Mouse (Mus musculus): ENCODE measurements around the gene Papolb. TPM values are rescaled to one million over a fixed set of nuclear protein-coding genes. Genes with fewer than 3 reads are reported as not detected.

The Papolb gene
- total and polyA plus RNA-seq, 3 experiments, result not detected

DNA sequence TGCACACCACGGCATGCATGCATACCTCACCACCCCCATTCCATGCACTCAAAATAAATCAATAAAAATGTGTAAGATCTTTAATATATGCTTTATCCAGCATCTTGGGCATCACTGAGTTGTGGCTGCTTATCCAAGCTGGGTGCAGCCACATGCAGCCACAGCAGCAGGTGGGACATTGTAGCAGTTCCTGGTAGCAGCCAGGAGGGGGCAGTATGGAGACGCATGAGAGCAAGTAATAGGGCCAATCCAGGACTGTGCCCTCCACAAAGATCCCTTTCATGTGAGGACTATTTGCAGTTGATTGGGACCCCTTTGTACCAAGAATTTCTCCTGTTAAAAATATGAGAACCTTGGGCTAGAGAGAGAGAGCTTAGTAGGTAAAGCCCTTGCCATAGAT lies 47.4 kb downstream of the Papolb start:
- Histone ChIP-seq H3K79me2 (replicated peaks; ENCODE audit: control insufficient read depth, extremely low read depth, insufficient read depth, poor library complexity, severe bottlenecking) (no peaks in the 10 kb centered on the region), H3K4me1 (ENCODE audit: control insufficient read depth in 1 of 2, insufficient read depth in 2 of 2) (no peaks in the 10 kb centered on the region), H3K9ac (ENCODE audit: insufficient read depth, low read depth) (no peak overlapping the region), H3K9me3 (replicated peaks; ENCODE audit: low read length) (no peaks in the 10 kb centered on the region), H3K4me3 (replicated peaks in 1 of 3; ENCODE audit: low read depth in 2 of 3, low read length in 2 of 3, poor library complexity in 1 of 3) (no peak overlapping the region), H3K4me2 (ENCODE audit: insufficient read depth, low read depth, poor library complexity, severe bottlenecking) (no peak overlapping the region), H3K27ac (ENCODE audit: insufficient read depth, low read depth) (no peak overlapping the region), H3K27me3 (replicated peaks) (peaks cover 28% of the 10 kb centered on the region), H3K36me3 (replicated peaks in 1 of 2; ENCODE audit: control insufficient read depth in 1 of 2, insufficient read depth in 1 of 2, low read length in 1 of 2) (peaks cover under 1 to 15% of the 10 kb centered on the region in 2 experiments)
- dilution Hi-C loops (cut with MboI; ENCODE audit: extremely low pct_ligation_motif_present, extremely low pct_unique_long_range_greater_than_20kb, low sequenced_read_pairs) (no loop called here), in situ Hi-C loops (cut with MboI; ENCODE audit: low pct_ligation_motif_present, low pct_unique_long_range_greater_than_20kb, low sequenced_read_pairs) (loop anchor here (10.0 kb wide), 1 partner anchor 142 kb away; the partner anchor contains the start of gene Wipi2)
- no peak for TF ChIP-seq RCOR1 (conservative IDR thresholded peaks at IDR 0.05; ENCODE audit: low read depth, low read length)
- peak; percentile 69 to 90 for TF ChIP-seq CTCF (conservative IDR thresholded peaks at IDR 0.05 in 1 of 2, IDR thresholded peaks at IDR 0.05 in 1 of 2; ENCODE audit: low read depth in 2 of 2, low read length in 2 of 2)
- TF ChIP-seq TBP (conservative IDR thresholded peaks at IDR 0.05; ENCODE audit: low read depth, low read length), result no peak
- TF ChIP-seq KAT2A (IDR thresholded peaks at IDR 0.05; ENCODE audit: insufficient replicate concordance, low read length), result no peak
- TF ChIP-seq SMC3 (IDR thresholded peaks at IDR 0.05; ENCODE audit: low read depth, low read length), result peak; percentile 38
- TF ChIP-seq RAD21 (IDR thresholded peaks at IDR 0.05; ENCODE audit: low read depth, low read length), result peak; percentile 33
- peak; percentile 62 for DNase-seq (ENCODE audit: extremely low read depth)

DNA sequence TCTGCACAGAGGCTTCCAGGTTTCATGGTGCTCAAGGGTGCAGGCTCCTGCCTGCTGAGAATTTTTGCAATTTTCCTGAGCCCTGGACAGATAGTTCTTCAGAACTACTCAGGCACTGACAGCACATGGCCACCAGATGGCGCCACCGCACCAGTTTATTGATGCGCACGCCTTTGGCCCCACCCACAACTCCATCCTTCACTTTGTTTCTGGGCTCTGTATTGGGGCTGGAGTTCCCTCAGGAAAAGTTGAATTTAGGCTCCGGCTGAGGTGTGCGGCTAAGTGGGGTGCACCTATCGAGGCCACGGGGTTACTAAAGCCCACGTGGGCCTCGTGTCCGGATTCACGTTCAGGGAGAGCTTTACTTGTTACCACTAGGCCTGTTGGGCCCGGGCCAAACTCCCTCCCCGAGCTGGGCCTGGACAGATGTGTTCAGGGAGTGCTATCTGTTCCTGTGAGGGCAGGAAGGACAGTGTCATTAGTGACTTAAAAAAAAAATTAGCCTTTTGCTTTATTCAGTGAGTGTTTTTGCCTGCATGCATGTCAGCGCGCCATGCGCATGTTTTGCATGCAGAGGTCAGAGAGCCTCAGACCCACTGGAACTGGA lies 50.9 kb downstream of the Papolb start:
- in situ Hi-C loops (cut with MboI; ENCODE audit: low pct_ligation_motif_present, low pct_unique_long_range_greater_than_20kb, low sequenced_read_pairs) (no loop called here), dilution Hi-C loops (cut with MboI; ENCODE audit: extremely low pct_ligation_motif_present, extremely low pct_unique_long_range_greater_than_20kb, low sequenced_read_pairs) (no loop called here)
- Histone ChIP-seq H3K27me3 (replicated peaks) (no peaks in the 10 kb centered on the region), H3K79me2 (replicated peaks; ENCODE audit: control insufficient read depth, extremely low read depth, insufficient read depth, poor library complexity, severe bottlenecking) (no peaks in the 10 kb centered on the region), H3K36me3 (replicated peaks in 1 of 2; ENCODE audit: control insufficient read depth in 1 of 2, insufficient read depth in 1 of 2, low read length in 1 of 2) (peaks cover 32 to 51% of the 10 kb centered on the region in 2 experiments), H3K9ac (ENCODE audit: insufficient read depth, low read depth) (no peak overlapping the region), H3K9me3 (replicated peaks; ENCODE audit: low read length) (no peaks in the 10 kb centered on the region), H3K4me1 (ENCODE audit: control insufficient read depth in 1 of 2, insufficient read depth in 2 of 2) (no peaks in the 10 kb centered on the region), H3K27ac (ENCODE audit: insufficient read depth, low read depth) (no peak overlapping the region), H3K4me2 (ENCODE audit: insufficient read depth, low read depth, poor library complexity, severe bottlenecking) (no peak overlapping the region), H3K4me3 (replicated peaks in 1 of 3; ENCODE audit: low read depth in 2 of 3, low read length in 2 of 3, poor library complexity in 1 of 3) (no peak overlapping the region)
- TF ChIP-seq SMC3 (IDR thresholded peaks at IDR 0.05; ENCODE audit: low read depth, low read length) (peak; percentile 53), POLR2A (IDR thresholded peaks at IDR 0.05; ENCODE audit: low read depth, low read length) (no peak), NRF1 (IDR thresholded peaks at IDR 0.05; ENCODE audit: low read depth, low read length) (0 out of 2 replicates have a peak, but pooled peaks have one; percentile 17), MAZ (IDR thresholded peaks at IDR 0.05; ENCODE audit: low read depth, low read length) (no peak), IRF4 (IDR thresholded peaks at IDR 0.05; ENCODE audit: low read depth, low read length) (no peak), NELFE (IDR thresholded peaks at IDR 0.05; ENCODE audit: low read depth, low read length) (no peak), ELF1 (IDR thresholded peaks at IDR 0.05; ENCODE audit: low read depth, low read length) (no peak), RAD21 (IDR thresholded peaks at IDR 0.05; ENCODE audit: low read depth, low read length) (peak; percentile 60), JUN (IDR thresholded peaks at IDR 0.05; ENCODE audit: insufficient read depth, low read depth, low read length) (no peak), KAT2A (IDR thresholded peaks at IDR 0.05; ENCODE audit: insufficient replicate concordance, low read length) (no peak), CTCF (conservative IDR thresholded peaks at IDR 0.05 in 1 of 2, IDR thresholded peaks at IDR 0.05 in 1 of 2; ENCODE audit: low read depth in 2 of 2, low read length in 2 of 2) (peak; percentile 78 to 81), POLR2AphosphoS2 (IDR thresholded peaks at IDR 0.05; ENCODE audit: low read depth, low read length) (no peak), ZMIZ1 (IDR thresholded peaks at IDR 0.05; ENCODE audit: low read depth, low read length) (no peak), GABPA (IDR thresholded peaks at IDR 0.05; ENCODE audit: insufficient replicate concordance, low read depth, low read length) (no peak), MYC (IDR thresholded peaks at IDR 0.05; ENCODE audit: low read depth, low read length) (no peak)
- peak; percentile 71 for DNase-seq (ENCODE audit: extremely low read depth)

All from CH12.LX (cell line).